Mouse (Mus musculus): ENCODE measurements around the gene Sgk1. TPM values are rescaled to one million over a fixed set of nuclear protein-coding genes. Genes with fewer than 3 reads are reported as not detected.

Sgk1 gene
- total and polyA plus RNA-seq, 3 experiments: 0.76 to 16.0 (median 4.3) TPM

DNA sequence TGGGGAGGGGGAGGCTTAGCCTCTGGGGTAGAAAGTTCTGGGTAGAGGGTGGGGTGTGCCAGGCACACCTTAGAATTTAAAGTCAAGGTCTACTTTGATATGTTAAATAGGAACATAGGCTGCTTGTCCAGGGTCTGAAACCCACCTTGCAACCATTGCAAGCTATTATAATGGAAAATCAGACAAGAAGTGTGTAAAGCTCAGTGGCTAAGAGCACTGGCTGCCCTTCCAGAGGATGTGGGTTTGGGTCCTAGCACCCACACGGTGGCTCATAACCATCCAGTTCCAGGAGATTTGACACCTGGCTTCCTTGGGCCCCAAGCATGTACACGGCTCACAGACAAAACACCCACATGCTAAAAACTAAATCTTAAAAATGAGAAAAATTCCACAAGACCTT is 100.3 kb downstream of the Sgk1 start:
- H3K9ac ChIP-seq (ENCODE audit: insufficient read depth, low read depth): no peak overlapping the region
- no peaks in the 10 kb centered on the region for H3K9me3 ChIP-seq (replicated peaks; ENCODE audit: low read length)
- H3K4me2 ChIP-seq (ENCODE audit: insufficient read depth, low read depth, poor library complexity, severe bottlenecking): no peak overlapping the region
- H3K27ac ChIP-seq (ENCODE audit: insufficient read depth, low read depth): no peak overlapping the region
- no peaks in the 10 kb centered on the region for H3K4me1 ChIP-seq (ENCODE audit: control insufficient read depth in 1 of 2, insufficient read depth in 2 of 2)
- H3K27me3 ChIP-seq (replicated peaks): no peaks in the 10 kb centered on the region
- no peak for TF ChIP-seq NELFE (IDR thresholded peaks at IDR 0.05; ENCODE audit: low read depth, low read length)
- no peak for TF ChIP-seq RAD21 (IDR thresholded peaks at IDR 0.05; ENCODE audit: low read depth, low read length)
- no peak for TF ChIP-seq MXI1 (IDR thresholded peaks at IDR 0.05; ENCODE audit: low read depth, low read length)
- no peak for TF ChIP-seq TCF12 (IDR thresholded peaks at IDR 0.05; ENCODE audit: low read depth, low read length)
- no peak for TF ChIP-seq ZMIZ1 (IDR thresholded peaks at IDR 0.05; ENCODE audit: low read depth, low read length)
- no peak for TF ChIP-seq USF2 (conservative IDR thresholded peaks at IDR 0.05; ENCODE audit: low read depth, low read length)
- no peak for TF ChIP-seq HCFC1 (IDR thresholded peaks at IDR 0.05; ENCODE audit: low read depth, low read length)
- TF ChIP-seq MAFK (IDR thresholded peaks at IDR 0.05; ENCODE audit: insufficient replicate concordance, low read length): no peak
- no peak for TF ChIP-seq MYC (IDR thresholded peaks at IDR 0.05; ENCODE audit: low read depth, low read length)
- no peak for TF ChIP-seq MAX (IDR thresholded peaks at IDR 0.05; ENCODE audit: low read length)
- TF ChIP-seq JUND (conservative IDR thresholded peaks at IDR 0.05; ENCODE audit: low read depth, low read length): no peak
- no peak for TF ChIP-seq IRF4 (IDR thresholded peaks at IDR 0.05; ENCODE audit: low read depth, low read length)
- no peak for TF ChIP-seq BHLHE40 (IDR thresholded peaks at IDR 0.05; ENCODE audit: low read depth, low read length)
- no peak for TF ChIP-seq MEF2A (IDR thresholded peaks at IDR 0.05; ENCODE audit: borderline replicate concordance, low read depth, low read length)
- no peak for TF ChIP-seq GABPA (IDR thresholded peaks at IDR 0.05; ENCODE audit: insufficient replicate concordance, low read depth, low read length)
- no peak for TF ChIP-seq RCOR1 (conservative IDR thresholded peaks at IDR 0.05; ENCODE audit: low read depth, low read length)
- no peak for TF ChIP-seq CTCF (conservative IDR thresholded peaks at IDR 0.05 in 1 of 2, IDR thresholded peaks at IDR 0.05 in 1 of 2; ENCODE audit: low read depth in 2 of 2, low read length in 2 of 2)
- no peaks in the 10 kb centered on the region for H3K36me3 ChIP-seq (replicated peaks in 1 of 2; ENCODE audit: control insufficient read depth in 1 of 2, insufficient read depth in 1 of 2, low read length in 1 of 2)
- H3K4me3 ChIP-seq (replicated peaks in 1 of 3; ENCODE audit: low read depth in 2 of 3, low read length in 2 of 3, poor library complexity in 1 of 3): no peak overlapping the region
- no peak for DNase-seq (ENCODE audit: extremely low read depth)
- H3K79me2 ChIP-seq (replicated peaks; ENCODE audit: control insufficient read depth, extremely low read depth, insufficient read depth, poor library complexity, severe bottlenecking): no peaks in the 10 kb centered on the region
- in situ Hi-C loops (cut with MboI; ENCODE audit: low pct_ligation_motif_present, low pct_unique_long_range_greater_than_20kb, low sequenced_read_pairs): loop anchor here (25.0 kb wide), 1 partner anchor 370 kb away; no protein-coding TSS in a partner anchor
- dilution Hi-C loops (cut with MboI; ENCODE audit: extremely low pct_ligation_motif_present, extremely low pct_unique_long_range_greater_than_20kb, low sequenced_read_pairs): no loop called here

DNA sequence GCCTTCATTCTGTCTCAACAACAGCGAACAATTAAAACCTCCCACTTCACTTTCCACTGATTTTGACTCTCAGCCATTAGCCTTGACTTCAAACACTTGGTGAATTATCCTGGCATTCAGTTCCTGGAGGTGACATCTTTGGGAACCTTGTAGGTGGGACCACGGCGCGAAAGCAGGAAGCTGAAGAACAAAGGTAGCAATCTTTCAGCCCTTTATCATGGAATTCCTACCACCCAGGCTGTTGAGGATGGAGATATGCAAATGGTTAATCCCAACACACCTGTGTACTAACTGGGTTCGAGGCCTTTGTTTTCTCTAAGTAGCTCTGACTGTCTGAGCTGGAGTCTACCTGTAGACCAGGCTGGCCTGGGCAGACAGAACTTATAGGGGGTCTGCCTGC is 106.5 kb downstream of the Sgk1 start:
- Histone ChIP-seq H3K27ac (ENCODE audit: insufficient read depth, low read depth) (no peak overlapping the region), H3K36me3 (replicated peaks in 1 of 2; ENCODE audit: control insufficient read depth in 1 of 2, insufficient read depth in 1 of 2, low read length in 1 of 2) (no peaks in the 10 kb centered on the region), H3K4me3 (replicated peaks in 1 of 3; ENCODE audit: low read depth in 2 of 3, low read length in 2 of 3, poor library complexity in 1 of 3) (no peak overlapping the region), H3K4me2 (ENCODE audit: insufficient read depth, low read depth, poor library complexity, severe bottlenecking) (no peak overlapping the region), H3K79me2 (replicated peaks; ENCODE audit: control insufficient read depth, extremely low read depth, insufficient read depth, poor library complexity, severe bottlenecking) (no peaks in the 10 kb centered on the region), H3K9ac (ENCODE audit: insufficient read depth, low read depth) (no peak overlapping the region), H3K27me3 (replicated peaks) (peaks cover 9% of the 10 kb centered on the region), H3K4me1 (ENCODE audit: control insufficient read depth in 1 of 2, insufficient read depth in 2 of 2) (peaks cover 0 to 5% of the 10 kb centered on the region in 2 experiments; a peak in 1 of 4 replicates), H3K9me3 (replicated peaks; ENCODE audit: low read length) (no peaks in the 10 kb centered on the region)
- TF ChIP-seq BHLHE40 (IDR thresholded peaks at IDR 0.05; ENCODE audit: low read depth, low read length): no peak
- TF ChIP-seq MXI1 (IDR thresholded peaks at IDR 0.05; ENCODE audit: low read depth, low read length): no peak
- no peak for TF ChIP-seq GABPA (IDR thresholded peaks at IDR 0.05; ENCODE audit: insufficient replicate concordance, low read depth, low read length)
- TF ChIP-seq MYC (IDR thresholded peaks at IDR 0.05; ENCODE audit: low read depth, low read length): no peak
- TF ChIP-seq NELFE (IDR thresholded peaks at IDR 0.05; ENCODE audit: low read depth, low read length): no peak
- no peak for TF ChIP-seq TBP (conservative IDR thresholded peaks at IDR 0.05; ENCODE audit: low read depth, low read length)
- no peak for TF ChIP-seq MAFK (IDR thresholded peaks at IDR 0.05; ENCODE audit: insufficient replicate concordance, low read length)
- TF ChIP-seq KAT2A (IDR thresholded peaks at IDR 0.05; ENCODE audit: insufficient replicate concordance, low read length): no peak
- no peak for TF ChIP-seq JUND (conservative IDR thresholded peaks at IDR 0.05; ENCODE audit: low read depth, low read length)
- TF ChIP-seq MAX (IDR thresholded peaks at IDR 0.05; ENCODE audit: low read length): no peak
- TF ChIP-seq USF1 (IDR thresholded peaks at IDR 0.05; ENCODE audit: low read depth, low read length): no peak
- no peak for TF ChIP-seq UBTF (IDR thresholded peaks at IDR 0.05; ENCODE audit: low read depth, low read length)
- no peak for TF ChIP-seq ZMIZ1 (IDR thresholded peaks at IDR 0.05; ENCODE audit: low read depth, low read length)
- no peak for TF ChIP-seq TCF12 (IDR thresholded peaks at IDR 0.05; ENCODE audit: low read depth, low read length)
- no peak for DNase-seq (ENCODE audit: extremely low read depth)
- in situ Hi-C loops (cut with MboI; ENCODE audit: low pct_ligation_motif_present, low pct_unique_long_range_greater_than_20kb, low sequenced_read_pairs) (loop anchor here (25.0 kb wide), 1 partner anchor 376 kb away; no protein-coding TSS in a partner anchor), dilution Hi-C loops (cut with MboI; ENCODE audit: extremely low pct_ligation_motif_present, extremely low pct_unique_long_range_greater_than_20kb, low sequenced_read_pairs) (no loop called here)

Data from CH12.LX (cell line).